Mouse (Mus musculus) CH12.LX (cell line): ENCODE measurements at regions not wholly inside any gene's neighbourhood (a gene's known extent, or its start where the extent isn't known, plus 50 kb on each side); places are given as distances from the start of the nearest gene placed in this dataset.

Experiments used
- DNase-seq: peaks from one replicate; pipeline ENCODE4 v3.0.0-alpha.2; 2013; ENCODE audit errors: extremely low read depth
- H3K27ac ChIP-seq: 2 replicates; pipeline ENCODE4 v1.5.1; 2012; ENCODE audit warnings: low read depth, mild to moderate bottlenecking, control low read depth, moderate library complexity; ENCODE audit not compliant: insufficient read depth
- H3K27me3 ChIP-seq: replicated peaks from 2 replicates; pipeline ENCODE3; 2012; ENCODE audit warnings: inconsistent platforms
- H3K36me3 ChIP-seq, 2 experiments: replicated peaks in 1 of 2; 2 replicates each; pipeline versions ENCODE3 to v1.6.1; 2012; ENCODE audit warnings: inconsistent platforms in 1 of 2, low read length in 1 of 2, mild to moderate bottlenecking in 1 of 2, mixed read lengths in 1 of 2, moderate library complexity in 1 of 2; ENCODE audit not compliant: control insufficient read depth in 1 of 2, insufficient read depth in 1 of 2
- H3K4me1 ChIP-seq, 2 experiments: 2 replicates each; pipeline ENCODE4 v1.6.1; 2012; ENCODE audit warnings: inconsistent platforms in 1 of 2, moderate library complexity in 1 of 2; ENCODE audit not compliant: insufficient read depth in 2 of 2, control insufficient read depth in 1 of 2
- H3K4me2 ChIP-seq: 2 replicates; pipeline ENCODE4 v1.6.1; 2012; ENCODE audit warnings: low read depth, mild to moderate bottlenecking, control low read depth; ENCODE audit not compliant: poor library complexity, insufficient read depth, severe bottlenecking
- H3K4me3 ChIP-seq, 3 experiments: fragments of 150-350 bp in 1 of 3; sonication (generic) in 1 of 3; replicated peaks in 1 of 3; 2 replicates each; pipeline versions ENCODE3 to v1.5.1; 2011 to 2012; ENCODE audit warnings: low read depth in 2 of 3, low read length in 2 of 3, mild to moderate bottlenecking in 2 of 3, moderate library complexity in 2 of 3, control low read depth in 1 of 3, improper control_type of control experiment in 1 of 3, inconsistent platforms in 1 of 3, mixed read lengths in 1 of 3; ENCODE audit not compliant: poor library complexity in 1 of 3
- H3K79me2 ChIP-seq: replicated peaks from 2 replicates; pipeline ENCODE4 v1.6.1; 2012; ENCODE audit warnings: mild to moderate bottlenecking, moderate library complexity; ENCODE audit not compliant: control insufficient read depth, poor library complexity, insufficient read depth, severe bottlenecking; ENCODE audit errors: extremely low read depth
- H3K9ac ChIP-seq: 2 replicates; pipeline ENCODE4 v1.6.1; 2012; ENCODE audit warnings: low read depth, mild to moderate bottlenecking, control low read depth, moderate library complexity; ENCODE audit not compliant: insufficient read depth
- H3K9me3 ChIP-seq: replicated peaks from 2 replicates; pipeline ENCODE3; 2012; ENCODE audit warnings: low read length, inconsistent platforms, mixed read lengths
- ETS1 ChIP-seq: conservative IDR thresholded peaks from 2 replicates; pipeline ENCODE4 v1.6.1; 2012; ENCODE audit warnings: low read depth, mild to moderate bottlenecking, inconsistent platforms, low read length, improper control_type of control experiment, moderate library complexity
- GABPA ChIP-seq: IDR thresholded peaks from 2 replicates; pipeline ENCODE4 v1.6.1; 2012; ENCODE audit warnings: low read depth, low read length, improper control_type of control experiment, inconsistent platforms; ENCODE audit not compliant: insufficient replicate concordance
- IRF4 ChIP-seq: IDR thresholded peaks from 2 replicates; pipeline ENCODE4 v1.6.1; 2014; ENCODE audit warnings: low read depth, mild to moderate bottlenecking, inconsistent platforms, low read length, improper control_type of control experiment
- JUN ChIP-seq: IDR thresholded peaks from 2 replicates; pipeline ENCODE4 v1.6.1; 2011; ENCODE audit warnings: low read depth, mild to moderate bottlenecking, low read length, improper control_type of control experiment, moderate library complexity; ENCODE audit not compliant: insufficient read depth
- JUND ChIP-seq: conservative IDR thresholded peaks from 2 replicates; pipeline ENCODE4 v1.6.1; 2011; ENCODE audit warnings: low read depth, low read length, improper control_type of control experiment
- MAFK ChIP-seq: IDR thresholded peaks from 2 replicates; pipeline ENCODE4 v1.6.1; 2011; ENCODE audit warnings: low read length, improper control_type of control experiment; ENCODE audit not compliant: insufficient replicate concordance
- POLR2AphosphoS2 ChIP-seq: IDR thresholded peaks from 2 replicates; pipeline ENCODE4 v1.6.1; 2011; ENCODE audit warnings: low read depth, low read length, improper control_type of control experiment
- RAD21 ChIP-seq: IDR thresholded peaks from 2 replicates; pipeline ENCODE4 v1.6.1; 2011; ENCODE audit warnings: low read depth, mild to moderate bottlenecking, low read length, improper control_type of control experiment, moderate library complexity
- RCOR1 ChIP-seq: conservative IDR thresholded peaks from 2 replicates; pipeline ENCODE4 v1.6.1; 2012; ENCODE audit warnings: low read depth, mild to moderate bottlenecking, inconsistent platforms, low read length, improper control_type of control experiment
- UBTF ChIP-seq: IDR thresholded peaks from 2 replicates; pipeline ENCODE4 v1.6.1; 2012; ENCODE audit warnings: low read depth, mild to moderate bottlenecking, inconsistent platforms, low read length, improper control_type of control experiment, moderate library complexity
- ZMIZ1 ChIP-seq: IDR thresholded peaks from 2 replicates; pipeline ENCODE4 v1.6.1; 2012; ENCODE audit warnings: low read depth, mild to moderate bottlenecking, inconsistent platforms, low read length, improper control_type of control experiment
- dilution Hi-C: fragments of 300-500 bp; cut with MboI; formaldehyde crosslinking; loops from 2 replicates; pipeline ENCODE4 v1.14.3; 2020; ENCODE audit warnings: low sequenced_read_pairs; ENCODE audit not compliant: extremely low pct_unique_long_range_greater_than_20kb, extremely low pct_ligation_motif_present
- in situ Hi-C: fragments of 300-500 bp; cut with MboI; formaldehyde crosslinking; loops from 3 replicates; pipeline ENCODE4 v1.14.3; 2019; ENCODE audit warnings: low sequenced_read_pairs, low pct_ligation_motif_present, low pct_unique_long_range_greater_than_20kb, mixed read lengths

DNA sequence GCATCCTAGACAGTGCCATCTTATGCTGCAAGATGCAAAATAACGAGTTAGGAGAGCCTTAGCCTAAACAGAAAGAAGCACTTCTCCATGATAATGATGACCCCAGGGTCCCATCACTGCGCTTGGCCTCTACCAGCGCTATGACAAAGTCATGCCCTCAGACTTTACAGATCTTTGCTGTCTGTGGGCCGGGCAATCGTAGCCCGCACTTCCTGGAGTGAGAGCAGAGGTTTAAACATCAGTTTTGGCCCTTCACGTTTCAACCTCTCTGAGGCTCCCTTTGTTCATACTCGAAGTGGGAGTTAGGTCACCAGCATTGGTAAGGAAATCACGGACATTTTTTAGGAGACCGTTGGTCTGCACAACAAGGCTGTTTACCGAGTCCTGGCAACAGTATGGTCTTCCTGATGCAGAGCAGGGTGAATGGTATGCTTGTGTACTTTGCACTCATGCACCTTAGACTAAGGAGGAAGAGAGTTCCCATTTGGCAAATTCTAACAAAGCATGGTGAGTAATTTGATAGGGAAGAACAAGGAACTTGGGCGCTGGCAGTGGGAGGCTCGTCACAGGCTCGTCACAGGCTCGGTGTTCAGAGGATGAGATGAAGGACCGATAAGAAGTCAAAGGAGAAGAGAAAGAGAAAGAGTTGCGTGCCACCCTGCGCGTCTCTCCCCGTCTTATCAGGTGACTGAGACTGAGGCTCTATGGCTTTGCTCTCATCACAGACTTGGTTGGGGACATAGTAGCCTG is 52.2 kb upstream of the Tcf7l2 start:
- Histone ChIP-seq H3K27ac (no peak overlapping the region), H3K4me3 (no peak overlapping the region), H3K9me3 (no peaks in the 10 kb centered on the region), H3K4me2 (no peak overlapping the region), H3K9ac (no peak overlapping the region), H3K79me2 (no peaks in the 10 kb centered on the region), H3K36me3 (no peaks in the 10 kb centered on the region), H3K27me3 (peaks cover 15% of the 10 kb centered on the region), H3K4me1 (peaks cover 4 to 15% of the 10 kb centered on the region in 2 experiments; a peak in 3 of 4 replicates)
- dilution Hi-C loops (no loop called here), in situ Hi-C loops (no loop called here)
- no peak for TF ChIP-seq JUND
- TF ChIP-seq MAFK = no peak
- TF ChIP-seq JUN = no peak
- no peak for TF ChIP-seq ZMIZ1
- no peak for TF ChIP-seq UBTF
- TF ChIP-seq RCOR1 = no peak
- TF ChIP-seq ETS1 = no peak
- no peak for TF ChIP-seq RAD21
- TF ChIP-seq GABPA = no peak
- no peak for TF ChIP-seq POLR2AphosphoS2
- TF ChIP-seq IRF4 = no peak
- no peak for DNase-seq
